Mouse (Mus musculus): Measurements from ENCODE around the gene Sh3bp5.

Gene Sh3bp5

GRCm38 (mm10) chr14:31433851-31434360, 2.0 kb downstream of the Sh3bp5 start:
- no peak for DNase-seq (ENCODE audit: low read depth, low spot score)

- DNase-seq (ENCODE audit: low read depth, low spot score) = no peak
Observed at GRCm38 (mm10) chr14:31433126-31433525, 2.8 kb downstream of the Sh3bp5 start.

GRCm38 (mm10) chr14:31432424-31432823, 3.5 kb downstream of the Sh3bp5 start:
- no peak for DNase-seq (ENCODE audit: low read depth, low spot score)

- no peak for DNase-seq (ENCODE audit: low read depth, low spot score)
Observed at GRCm38 (mm10) chr14:31431789-31432330, 4.0 kb downstream of the Sh3bp5 start.

- no peak for DNase-seq (ENCODE audit: low read depth, low spot score)
Observed at GRCm38 (mm10) chr14:31429004-31429395, 6.9 kb downstream of the Sh3bp5 start.

GRCm38 (mm10) chr14:31428211-31429003, 7.5 kb downstream of the Sh3bp5 start:
- no peak for DNase-seq (ENCODE audit: low read depth, low spot score)

- DNase-seq (ENCODE audit: low read depth, low spot score) = no peak
Observed at GRCm38 (mm10) chr14:31422961-31423791, 12.7 kb downstream of the Sh3bp5 start.

GRCm38 (mm10) chr14:31422395-31422794, 13.5 kb downstream of the Sh3bp5 start:
- no peak for DNase-seq (ENCODE audit: low read depth, low spot score)

GRCm38 (mm10) chr14:31421509-31422295, 14.2 kb downstream of the Sh3bp5 start:
- no peak for DNase-seq (ENCODE audit: low read depth, low spot score)

GRCm38 (mm10) chr14:31420985-31421384, 14.9 kb downstream of the Sh3bp5 start:
- no peak for DNase-seq (ENCODE audit: low read depth, low spot score)

GRCm38 (mm10) chr14:31420562-31420961, 15.3 kb downstream of the Sh3bp5 start:
- DNase-seq (ENCODE audit: low read depth, low spot score) = no peak

- DNase-seq (ENCODE audit: low read depth, low spot score) = no peak
Observed at GRCm38 (mm10) chr14:31420135-31420534, 15.7 kb downstream of the Sh3bp5 start.

GRCm38 (mm10) chr14:31419279-31419678, 16.6 kb downstream of the Sh3bp5 start:
- DNase-seq (ENCODE audit: low read depth, low spot score) = no peak

GRCm38 (mm10) chr14:31416835-31417549, 18.9 kb downstream of the Sh3bp5 start:
- no peak for DNase-seq (ENCODE audit: low read depth, low spot score)

GRCm38 (mm10) chr14:31416411-31416810, 19.5 kb downstream of the Sh3bp5 start:
- DNase-seq (ENCODE audit: low read depth, low spot score) = no peak

- DNase-seq (ENCODE audit: low read depth, low spot score) = no peak
Observed at GRCm38 (mm10) chr14:31414967-31415376, 20.9 kb downstream of the Sh3bp5 start.

GRCm38 (mm10) chr14:31414235-31414966, 21.5 kb downstream of the Sh3bp5 start:
- DNase-seq (ENCODE audit: low read depth, low spot score) = no peak

GRCm38 (mm10) chr14:31413475-31414086, 22.3 kb downstream of the Sh3bp5 start:
- DNase-seq (ENCODE audit: low read depth, low spot score) = no peak

- no peak for DNase-seq (ENCODE audit: low read depth, low spot score)
Observed at GRCm38 (mm10) chr14:31412651-31413056, 23.2 kb downstream of the Sh3bp5 start.

- DNase-seq (ENCODE audit: low read depth, low spot score) = no peak
Observed at GRCm38 (mm10) chr14:31410737-31411136, 25.1 kb downstream of the Sh3bp5 start.

Measured in retina, postnatal 7 days (tissue).